Mouse (Mus musculus) lung, embryonic 16.5 days (tissue): ENCODE data around the gene Ppig. TPM values are rescaled to one million over a fixed set of nuclear protein-coding genes. Genes with fewer than 3 reads are reported as not detected.

ENCODE experiments used
- ATAC-seq: fragments of 200-750 bp; cut with Nextera tagmentation; 2 replicates; pipeline ENCODE4 v1.8.0; 2017; ENCODE audit warnings: low read depth, mild to moderate bottlenecking, moderate library complexity
- H3K27ac ChIP-seq: fragments of 300-500 bp; sonication (generic); 2 replicates; pipeline ENCODE4 v1.5.1; 2014; ENCODE audit warnings: mild to moderate bottlenecking, control low read depth, low read length
- H3K27me3 ChIP-seq: fragments of 300-500 bp; sonication (generic); 2 replicates; pipeline ENCODE4 v1.6.1; 2014; ENCODE audit warnings: low read depth, low read length, mixed read lengths; ENCODE audit not compliant: control insufficient read depth, insufficient read depth
- H3K36me3 ChIP-seq: fragments of 300-500 bp; sonication (generic); 2 replicates; pipeline ENCODE4 v1.6.1; 2014; ENCODE audit warnings: low read length; ENCODE audit not compliant: control insufficient read depth, insufficient read depth
- H3K4me1 ChIP-seq: fragments of 300-500 bp; sonication (generic); replicated peaks from 2 replicates; pipeline ENCODE4 v1.6.1; 2014; ENCODE audit warnings: low read length, mixed read lengths; ENCODE audit not compliant: control insufficient read depth, insufficient read depth
- H3K4me2 ChIP-seq: fragments of 300-500 bp; sonication (generic); 2 replicates; pipeline ENCODE4 v1.6.1; 2014; ENCODE audit warnings: low read depth, low read length, control low read depth
- H3K4me3 ChIP-seq: fragments of 300-500 bp; sonication (generic); 2 replicates; pipeline ENCODE4 v1.5.1; 2014; ENCODE audit warnings: mild to moderate bottlenecking, low read length, control low read depth
- H3K9ac ChIP-seq: fragments of 300-500 bp; sonication (generic); 2 replicates; pipeline ENCODE4 v1.6.1; 2014; ENCODE audit warnings: low read length, control low read depth
- H3K9me3 ChIP-seq: fragments of 300-500 bp; sonication (generic); 2 replicates; pipeline ENCODE4 v1.6.1; 2016; ENCODE audit warnings: low read length; ENCODE audit not compliant: control insufficient read depth
- WGBS: fragments of 180-500 bp; shearing (Covaris S2); extraction: QIAGEN DNeasy Blood & Tissue Kit; methylation state at CpG from one replicate; pipeline ENCODE4 v1.1.7; 2014; 5-methylcytosine and 5-hydroxymethylcytosine counted together
- polyA plus RNA-seq: library from polyadenylated mRNA; unstranded; fragments of >200 nt; fragmentation: Nextera tagmentation; extraction: Ambion mirVana; gene quantifications from 2 replicates; pipeline ENCODE4 v1.2.1, GENCODE M21; 2015

The Ppig gene
- polyA plus RNA-seq, 1 experiment from 2014 or later, result 125 TPM

- 95% methylated on average over 3 of the region's 3 CpGs for WGBS
- H3K9me3 ChIP-seq, result no peaks in the 10 kb centered on the region
- ATAC-seq, result no peak
These were observed 32.1 kb upstream of the Ppig start for GRCm38 (mm10) chr2:69690214-69690613.

GRCm38 (mm10) chr2:69690843-69691242, 31.5 kb upstream of the Ppig start:
- Histone ChIP-seq H3K4me3 (no peak overlapping the region), H3K27me3 (no peaks in the 10 kb centered on the region), H3K4me1 (no peaks in the 10 kb centered on the region), H3K9me3 (no peaks in the 10 kb centered on the region), H3K4me2 (no peak overlapping the region), H3K9ac (no peak overlapping the region), H3K36me3 (peaks cover 9% of the 10 kb centered on the region), H3K27ac (no peak overlapping the region)
- no peak; the same call in 1 of the 2 replicates for ATAC-seq
- 77% methylated on average over 6 of the region's 6 CpGs for WGBS

More at GRCm38 (mm10) chr2:69690214-69690613, 32.1 kb upstream of the Ppig start:
- H3K27ac ChIP-seq, result no peak overlapping the region
- peaks cover 9% of the 10 kb centered on the region for H3K36me3 ChIP-seq
- H3K4me1 ChIP-seq, result no peaks in the 10 kb centered on the region
- no peak overlapping the region for H3K4me2 ChIP-seq
- H3K4me3 ChIP-seq, result no peak overlapping the region
- no peak overlapping the region for H3K9ac ChIP-seq
- no peaks in the 10 kb centered on the region for H3K27me3 ChIP-seq

- no peaks in the 10 kb centered on the region for H3K4me1 ChIP-seq
- H3K4me2 ChIP-seq, result no peak overlapping the region
- no peaks in the 10 kb centered on the region for H3K27me3 ChIP-seq
- no peak overlapping the region for H3K27ac ChIP-seq
- no peaks in the 10 kb centered on the region for H3K9me3 ChIP-seq
- H3K36me3 ChIP-seq, result peaks cover 9% of the 10 kb centered on the region
- H3K4me3 ChIP-seq, result no peak overlapping the region
- no peak for ATAC-seq
- no peak overlapping the region for H3K9ac ChIP-seq
- WGBS, result 89% methylated on average over 11 of the region's 11 CpGs
These were observed 28.8 kb upstream of the Ppig start for GRCm38 (mm10) chr2:69693501-69693900.

GRCm38 (mm10) chr2:69700446-69700845, 21.9 kb upstream of the Ppig start:
- Histone ChIP-seq H3K4me2 (no peak overlapping the region), H3K4me1 (no peaks in the 10 kb centered on the region), H3K4me3 (no peak overlapping the region), H3K36me3 (peaks cover 10% of the 10 kb centered on the region), H3K27ac (no peak overlapping the region), H3K9ac (no peak overlapping the region), H3K27me3 (no peaks in the 10 kb centered on the region), H3K9me3 (no peaks in the 10 kb centered on the region)
- 90% methylated on average over 8 of the region's 8 CpGs for WGBS
- no peak for ATAC-seq

GRCm38 (mm10) chr2:69712171-69712570, 10.2 kb upstream of the Ppig start:
- WGBS, result 81% methylated on average over 14 of the region's 14 CpGs
- Histone ChIP-seq H3K4me3 (no peak overlapping the region), H3K27me3 (no peaks in the 10 kb centered on the region), H3K4me2 (no peak overlapping the region), H3K36me3 (0 out of 2 replicates have a peak, but pooled peaks cover 2% of the 10 kb centered on the region), H3K9me3 (no peaks in the 10 kb centered on the region), H3K27ac (no peak overlapping the region), H3K4me1 (no peaks in the 10 kb centered on the region), H3K9ac (no peak overlapping the region)
- no peak for ATAC-seq

- H3K4me3 ChIP-seq, result peak within 1 kb of the TSS; percentile 91
- peak; percentile 100 for ATAC-seq
- under 1% methylated on average over 39 of the region's 39 CpGs for WGBS
- H3K9ac ChIP-seq, result peak within 1 kb of the TSS; percentile 81
- H3K9me3 ChIP-seq, result no peaks in the 10 kb centered on the region
- H3K27me3 ChIP-seq, result no peaks in the 10 kb centered on the region
- H3K27ac ChIP-seq, result peak within 1 kb of the TSS; percentile 72
- H3K4me1 ChIP-seq, result no peaks in the 10 kb centered on the region
- H3K4me2 ChIP-seq, result peak within 1 kb of the TSS; percentile 71
- H3K36me3 ChIP-seq, result no peaks in the 10 kb centered on the region
These were observed 9.2 kb upstream of the Ppig start, which contains the start of gene Fastkd1 for GRCm38 (mm10) chr2:69712981-69713625. Gene Fastkd1, minus strand, starts transcription at chr2:69713516.

- Histone ChIP-seq H3K4me3 (peak overlapping the region; percentile 91), H3K4me2 (peak overlapping the region; percentile 71), H3K36me3 (no peaks in the 10 kb centered on the region), H3K27ac (no peak overlapping the region), H3K9ac (no peak overlapping the region), H3K4me1 (no peaks in the 10 kb centered on the region), H3K9me3 (no peaks in the 10 kb centered on the region), H3K27me3 (no peaks in the 10 kb centered on the region)
- WGBS, result 23% methylated on average over 4 of the region's 4 CpGs
- peak; percentile 18; the same call in 1 of the 2 replicates for ATAC-seq
These were observed 8.7 kb upstream of the Ppig start for GRCm38 (mm10) chr2:69713626-69714014.

GRCm38 (mm10) chr2:69714126-69714525, 8.2 kb upstream of the Ppig start:
- no peak for ATAC-seq
- Histone ChIP-seq H3K36me3 (no peaks in the 10 kb centered on the region), H3K27me3 (no peaks in the 10 kb centered on the region), H3K4me1 (no peaks in the 10 kb centered on the region), H3K4me3 (no peak overlapping the region), H3K9me3 (no peaks in the 10 kb centered on the region), H3K4me2 (no peak overlapping the region), H3K9ac (no peak overlapping the region), H3K27ac (no peak overlapping the region)
- WGBS, result 75% methylated on average over 5 of the region's 5 CpGs

GRCm38 (mm10) chr2:69716483-69716882, 5.9 kb upstream of the Ppig start:
- WGBS, result 59% methylated on average over 3 of the region's 3 CpGs
- Histone ChIP-seq H3K9me3 (no peaks in the 10 kb centered on the region), H3K4me1 (no peaks in the 10 kb centered on the region), H3K9ac (no peak overlapping the region), H3K4me2 (no peak overlapping the region), H3K27me3 (no peaks in the 10 kb centered on the region), H3K36me3 (no peaks in the 10 kb centered on the region), H3K4me3 (no peak overlapping the region), H3K27ac (no peak overlapping the region)
- ATAC-seq, result no peak
